Mouse (Mus musculus): ENCODE measurements at regions not wholly inside any gene's neighbourhood (a gene's known extent, or its start where the extent isn't known, plus 50 kb on each side); places are given as distances from the start of the nearest gene placed in this dataset.

DNA sequence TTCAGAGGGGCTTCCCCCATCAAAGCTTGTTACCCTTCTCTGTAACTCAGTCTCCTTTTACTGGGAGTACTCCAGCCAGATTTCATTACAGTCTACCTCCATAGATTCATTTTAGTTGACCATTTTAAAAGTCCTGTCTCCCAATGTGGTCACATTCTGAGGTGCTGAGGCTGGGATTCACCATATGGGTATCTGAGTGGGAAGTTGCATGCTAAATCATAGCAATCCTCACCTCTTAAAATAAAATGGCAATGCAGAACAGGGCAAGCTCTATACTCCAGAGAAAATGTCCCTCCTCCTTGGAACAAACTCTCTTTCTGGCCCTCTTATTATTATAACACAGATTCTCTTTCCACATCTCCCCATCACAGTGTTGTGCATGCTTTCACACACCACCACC, 143.8 kb upstream of the Pou1f1 start:
- H3K79me2 ChIP-seq (replicated peaks; ENCODE audit: control insufficient read depth, extremely low read depth, insufficient read depth, poor library complexity, severe bottlenecking) = no peaks in the 10 kb centered on the region
- DNase-seq (ENCODE audit: extremely low read depth) = no peak
- H3K27me3 ChIP-seq (replicated peaks) = no peaks in the 10 kb centered on the region
- H3K4me3 ChIP-seq (replicated peaks in 1 of 3; ENCODE audit: low read depth in 2 of 3, low read length in 2 of 3, poor library complexity in 1 of 3) = no peak overlapping the region
- no peak overlapping the region for H3K4me2 ChIP-seq (ENCODE audit: insufficient read depth, low read depth, poor library complexity, severe bottlenecking)
- in situ Hi-C loops (cut with MboI; ENCODE audit: low pct_ligation_motif_present, low pct_unique_long_range_greater_than_20kb, low sequenced_read_pairs) = no loop called here
- peaks cover 3% of the 10 kb centered on the region for H3K9me3 ChIP-seq (replicated peaks; ENCODE audit: low read length)
- H3K36me3 ChIP-seq (replicated peaks in 1 of 2; ENCODE audit: control insufficient read depth in 1 of 2, insufficient read depth in 1 of 2, low read length in 1 of 2) = no peaks in the 10 kb centered on the region
- H3K9ac ChIP-seq (ENCODE audit: insufficient read depth, low read depth) = no peak overlapping the region
- H3K4me1 ChIP-seq (ENCODE audit: control insufficient read depth in 1 of 2, insufficient read depth in 2 of 2) = peaks cover 0 to 5% of the 10 kb centered on the region in 2 experiments; a peak in 1 of 4 replicates
- dilution Hi-C loops (cut with MboI; ENCODE audit: extremely low pct_ligation_motif_present, extremely low pct_unique_long_range_greater_than_20kb, low sequenced_read_pairs) = no loop called here
- TF ChIP-seq POLR2A (IDR thresholded peaks at IDR 0.05; ENCODE audit: low read depth, low read length) = no peak
- no peak for TF ChIP-seq ZC3H11A (IDR thresholded peaks at IDR 0.05; ENCODE audit: low read depth, low read length)
- no peak for TF ChIP-seq SMC3 (IDR thresholded peaks at IDR 0.05; ENCODE audit: low read depth, low read length)
- no peak for TF ChIP-seq E2F4 (IDR thresholded peaks at IDR 0.05; ENCODE audit: insufficient replicate concordance, low read depth, low read length)
- TF ChIP-seq TCF12 (IDR thresholded peaks at IDR 0.05; ENCODE audit: low read depth, low read length) = no peak
- no peak for TF ChIP-seq USF1 (IDR thresholded peaks at IDR 0.05; ENCODE audit: low read depth, low read length)
- no peak for TF ChIP-seq TBP (conservative IDR thresholded peaks at IDR 0.05; ENCODE audit: low read depth, low read length)
- no peak for TF ChIP-seq JUN (IDR thresholded peaks at IDR 0.05; ENCODE audit: insufficient read depth, low read depth, low read length)
- TF ChIP-seq PAX5 (IDR thresholded peaks at IDR 0.05; ENCODE audit: low read length) = no peak
- TF ChIP-seq ZNF384 (IDR thresholded peaks at IDR 0.05; ENCODE audit: low read depth, low read length) = no peak
- no peak for TF ChIP-seq ELF1 (IDR thresholded peaks at IDR 0.05; ENCODE audit: low read depth, low read length)
- TF ChIP-seq MXI1 (IDR thresholded peaks at IDR 0.05; ENCODE audit: low read depth, low read length) = no peak
- no peak overlapping the region for H3K27ac ChIP-seq (ENCODE audit: insufficient read depth, low read depth)

- peaks cover 0 to 5% of the 10 kb centered on the region in 2 experiments; a peak in 1 of 4 replicates for H3K4me1 ChIP-seq (ENCODE audit: control insufficient read depth in 1 of 2, insufficient read depth in 2 of 2)
- no peak overlapping the region for H3K27ac ChIP-seq (ENCODE audit: insufficient read depth, low read depth)
- no peaks in the 10 kb centered on the region for H3K36me3 ChIP-seq (replicated peaks in 1 of 2; ENCODE audit: control insufficient read depth in 1 of 2, insufficient read depth in 1 of 2, low read length in 1 of 2)
- no peaks in the 10 kb centered on the region for H3K27me3 ChIP-seq (replicated peaks)
- no peak overlapping the region for H3K4me3 ChIP-seq (replicated peaks in 1 of 3; ENCODE audit: low read depth in 2 of 3, low read length in 2 of 3, poor library complexity in 1 of 3)
- in situ Hi-C loops (cut with MboI; ENCODE audit: low pct_ligation_motif_present, low pct_unique_long_range_greater_than_20kb, low sequenced_read_pairs) (no loop called here), dilution Hi-C loops (cut with MboI; ENCODE audit: extremely low pct_ligation_motif_present, extremely low pct_unique_long_range_greater_than_20kb, low sequenced_read_pairs) (no loop called here)
- H3K79me2 ChIP-seq (replicated peaks; ENCODE audit: control insufficient read depth, extremely low read depth, insufficient read depth, poor library complexity, severe bottlenecking) = no peaks in the 10 kb centered on the region
- no peak overlapping the region for H3K4me2 ChIP-seq (ENCODE audit: insufficient read depth, low read depth, poor library complexity, severe bottlenecking)
- no peaks in the 10 kb centered on the region for H3K9me3 ChIP-seq (replicated peaks; ENCODE audit: low read length)
- TF ChIP-seq JUND (conservative IDR thresholded peaks at IDR 0.05; ENCODE audit: low read depth, low read length) (no peak), NELFE (IDR thresholded peaks at IDR 0.05; ENCODE audit: low read depth, low read length) (no peak), JUN (IDR thresholded peaks at IDR 0.05; ENCODE audit: insufficient read depth, low read depth, low read length) (no peak), USF1 (IDR thresholded peaks at IDR 0.05; ENCODE audit: low read depth, low read length) (no peak), MXI1 (IDR thresholded peaks at IDR 0.05; ENCODE audit: low read depth, low read length) (no peak), CTCF (conservative IDR thresholded peaks at IDR 0.05 in 1 of 2, IDR thresholded peaks at IDR 0.05 in 1 of 2; ENCODE audit: low read depth in 2 of 2, low read length in 2 of 2) (no peak), EP300 (IDR thresholded peaks at IDR 0.05; ENCODE audit: low read length) (no peak), MYC (IDR thresholded peaks at IDR 0.05; ENCODE audit: low read depth, low read length) (no peak), ELF1 (IDR thresholded peaks at IDR 0.05; ENCODE audit: low read depth, low read length) (no peak), ETS1 (conservative IDR thresholded peaks at IDR 0.05; ENCODE audit: low read depth, low read length) (no peak)
- no peak for DNase-seq (ENCODE audit: extremely low read depth)
- H3K9ac ChIP-seq (ENCODE audit: insufficient read depth, low read depth) = no peak overlapping the region
Measured at GRCm38 (mm10) chr16:65378276-65378675, 142.0 kb upstream of the Pou1f1 start.
